Mouse (Mus musculus): ENCODE results near the gene Sept1.

Sept1 gene

DNA sequence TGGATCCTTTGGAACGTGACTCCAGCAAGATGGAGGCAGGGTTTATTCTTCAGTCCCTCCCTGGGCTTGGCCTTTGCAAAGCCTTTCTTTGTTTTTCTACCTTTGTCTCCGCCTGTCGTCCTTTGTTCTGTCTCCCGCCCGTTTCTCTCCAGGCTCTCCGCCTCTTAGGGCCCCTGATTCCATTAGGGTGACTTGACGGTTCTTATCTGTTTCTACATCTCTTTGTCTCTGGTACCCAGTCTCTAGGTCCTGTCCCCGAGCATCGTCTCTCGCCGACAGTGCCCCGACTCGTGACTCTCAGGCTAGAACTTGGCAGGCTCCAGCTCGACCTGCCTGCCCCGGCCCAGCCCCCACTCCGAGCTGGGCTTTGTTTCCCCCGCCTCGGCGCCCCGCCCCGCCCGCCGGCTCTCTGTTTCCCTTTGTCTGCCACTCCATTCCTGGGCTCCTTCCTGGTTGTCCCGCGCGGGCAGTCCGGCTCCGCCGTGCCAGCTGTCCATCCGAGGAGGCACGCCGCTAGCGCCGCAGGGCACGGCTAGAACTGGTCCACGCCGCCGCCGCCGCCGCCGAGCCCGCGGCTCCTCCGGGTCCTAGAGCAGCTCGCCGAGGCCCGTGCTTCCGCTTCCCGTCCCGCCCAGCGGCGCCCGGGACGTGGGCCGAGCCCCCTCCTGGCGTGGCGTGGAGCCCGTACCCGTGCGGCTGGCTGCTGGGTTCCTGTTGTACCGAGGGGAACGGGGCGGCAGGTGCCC is at the start of gene Sept1, which contains the start of gene Zfp553:
Gene Sept1 (minus strand): TSS at position 509 of the 746 bp plus-strand sequence.
Gene Zfp553 (plus strand): TSS at position 440 of the 746 bp plus-strand sequence.
- DNase-seq (ENCODE audit: low spot score in 2 of 2) = peak; percentile 81 to 82

DNA sequence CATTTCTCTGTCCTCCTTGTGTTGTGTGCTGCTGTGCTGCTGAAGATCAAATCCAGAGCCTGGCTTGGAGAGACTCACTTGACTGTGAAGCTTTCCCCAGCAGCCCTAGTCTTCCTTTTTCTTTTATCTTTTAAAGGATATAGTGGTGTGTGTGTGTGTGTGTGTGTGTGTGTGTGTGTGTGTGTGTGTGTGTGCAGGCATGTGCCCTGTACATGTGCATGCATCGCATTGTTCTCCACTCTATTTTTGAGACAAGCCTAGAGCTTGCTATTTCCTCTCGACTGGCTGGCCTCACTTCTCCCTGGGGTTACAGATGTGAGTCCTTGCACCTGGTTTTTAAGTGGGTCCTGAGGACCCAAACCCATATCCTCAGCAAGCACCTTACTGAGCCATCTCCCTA is 49.3 kb upstream of the Sept1 start:
- no peak for DNase-seq (ENCODE audit: low spot score in 2 of 2)

GRCm38 (mm10) chr7:127281114-127281513 is 48.2 kb upstream of the Sept1 start:
- DNase-seq (ENCODE audit: low spot score in 2 of 2) = no peak

- no peak for DNase-seq (ENCODE audit: low spot score in 2 of 2)
These were observed 47.2 kb upstream of the Sept1 start for GRCm38 (mm10) chr7:127280092-127280491.

- DNase-seq (ENCODE audit: low spot score in 2 of 2) = peak; percentile 58 to 68
These were observed 45.4 kb upstream of the Sept1 start for GRCm38 (mm10) chr7:127278311-127278710.

- DNase-seq (ENCODE audit: low spot score in 2 of 2) = no peak
These were observed 43.6 kb upstream of the Sept1 start for GRCm38 (mm10) chr7:127276519-127276961.

DNA sequence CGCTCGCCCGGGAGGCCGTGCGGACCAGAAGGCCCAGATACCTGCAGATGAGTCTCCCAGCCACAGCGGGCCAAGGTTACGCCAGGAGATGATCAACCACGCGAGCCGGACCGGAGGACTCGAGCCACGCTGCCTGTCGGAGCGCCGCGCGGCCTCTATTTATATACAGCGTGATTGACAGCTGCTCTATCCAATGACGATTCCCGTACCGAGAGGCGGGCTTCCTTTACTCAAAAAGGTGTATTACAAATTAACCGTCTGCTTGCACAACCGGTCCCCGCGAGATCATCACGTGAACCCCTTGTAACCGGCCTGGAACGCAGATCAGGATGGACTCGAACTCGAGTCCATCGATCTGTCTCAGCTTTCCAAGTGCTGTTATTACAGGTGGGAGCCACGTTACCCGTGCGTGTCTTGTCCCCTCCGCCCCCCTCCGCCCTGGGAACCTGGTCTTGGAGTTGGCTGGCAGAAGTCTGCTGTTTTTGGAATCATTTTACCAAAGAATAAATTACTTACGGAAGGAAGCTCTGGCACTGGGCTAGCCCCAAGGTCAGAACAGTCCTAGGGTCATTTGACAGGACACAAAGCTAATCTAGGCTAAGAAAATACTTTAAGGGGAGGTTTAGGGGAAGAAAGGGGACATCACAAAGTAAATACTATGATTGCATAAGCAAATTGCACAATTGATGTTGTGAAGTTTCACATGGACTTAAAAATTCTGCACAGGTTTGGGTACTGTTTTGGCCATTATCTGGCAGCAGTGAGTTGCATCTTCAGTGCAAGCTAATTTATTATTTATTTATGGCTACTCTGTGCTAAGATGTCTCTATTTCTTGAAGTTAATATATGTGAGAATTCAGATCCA is 41.2 kb upstream of the Sept1 start, which contains the start of gene Sephs2:
Gene Sephs2 (minus strand): TSS at position 131 of the 865 bp plus-strand sequence.
- DNase-seq (ENCODE audit: low spot score in 2 of 2) = peak; percentile 91 to 95

DNA sequence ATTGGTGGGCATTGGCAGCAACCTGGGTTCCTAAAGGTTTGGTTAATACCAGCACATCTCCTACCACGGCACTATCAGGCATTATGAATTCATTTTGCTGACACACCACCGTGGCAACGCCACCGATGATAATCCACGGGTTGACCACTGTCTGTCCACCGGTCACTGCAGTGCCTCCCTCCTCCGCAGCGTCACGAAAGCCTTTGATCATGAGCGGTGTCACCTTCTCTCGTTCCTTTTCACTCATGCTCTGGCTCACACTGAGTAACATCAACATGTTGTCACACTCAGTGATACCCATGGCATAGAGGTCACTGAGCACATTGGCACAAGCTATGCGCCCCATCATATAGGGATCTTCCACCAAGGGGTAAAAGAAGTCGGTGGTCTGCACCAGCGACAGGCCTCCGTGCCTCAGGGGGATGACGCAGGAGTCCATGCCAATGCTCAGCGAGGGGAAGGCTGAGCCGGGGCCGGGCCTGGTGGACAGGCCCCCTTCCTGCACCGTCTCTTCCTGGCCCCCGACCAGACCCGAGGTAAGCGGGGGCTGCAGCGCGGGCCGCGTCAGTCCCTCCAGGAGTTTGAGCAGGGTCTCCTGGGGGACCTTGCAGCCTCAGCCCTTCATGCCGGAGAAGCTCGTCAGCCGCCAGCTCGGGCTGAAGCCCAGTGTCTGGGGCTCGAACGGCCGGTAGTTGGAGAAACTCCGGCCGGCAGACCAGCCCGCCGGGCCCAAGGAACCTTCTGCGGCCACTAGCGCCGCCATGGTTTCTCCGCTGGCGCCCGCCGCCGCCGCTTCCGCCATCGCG is 40.4 kb upstream of the Sept1 start:
- no peak for DNase-seq (ENCODE audit: low spot score in 2 of 2)

DNA sequence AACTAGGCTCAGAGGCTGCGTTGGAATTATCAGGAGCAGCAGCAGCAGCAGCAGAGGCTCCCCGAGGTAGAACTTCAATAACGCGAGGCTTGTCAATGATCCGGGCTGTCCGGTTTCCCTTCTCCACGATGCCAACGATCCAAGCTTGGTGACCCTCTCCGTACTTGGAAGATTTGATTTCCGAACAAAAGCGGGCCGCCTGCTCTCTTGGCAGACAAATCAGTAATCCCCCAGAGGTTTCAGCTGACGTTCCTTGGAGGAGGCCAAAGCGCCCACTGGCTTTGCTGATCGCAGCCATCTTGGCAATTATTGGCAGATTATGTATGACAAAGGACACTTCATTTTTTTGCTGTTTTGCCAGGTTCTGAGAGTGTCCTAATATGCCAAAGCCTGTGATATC is 39.6 kb upstream of the Sept1 start:
- DNase-seq (ENCODE audit: low spot score in 2 of 2) = no peak

DNA sequence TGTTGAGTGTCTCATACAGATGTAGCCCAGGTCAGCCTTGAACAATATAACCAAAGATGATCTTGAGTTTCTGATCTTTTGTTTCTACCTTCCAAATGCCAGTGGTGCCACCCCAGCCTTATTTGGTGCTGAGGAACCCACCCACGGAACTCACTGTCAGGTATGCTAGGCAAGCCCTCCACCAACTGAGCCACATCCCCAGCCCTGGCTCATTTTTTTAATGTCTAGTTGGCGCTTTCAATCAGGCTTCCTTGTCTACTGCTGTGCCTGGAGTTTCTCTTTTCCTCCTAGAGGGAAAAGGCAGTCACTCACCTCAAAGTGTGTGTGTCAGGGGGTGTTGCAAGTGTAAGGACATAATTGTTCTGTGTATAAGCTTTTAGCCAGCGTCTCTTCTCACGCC is 38.2 kb upstream of the Sept1 start:
- no peak for DNase-seq (ENCODE audit: low spot score in 2 of 2)

GRCm38 (mm10) chr7:127270666-127271065 is 37.7 kb upstream of the Sept1 start:
- DNase-seq (ENCODE audit: low spot score in 2 of 2) = no peak

DNA sequence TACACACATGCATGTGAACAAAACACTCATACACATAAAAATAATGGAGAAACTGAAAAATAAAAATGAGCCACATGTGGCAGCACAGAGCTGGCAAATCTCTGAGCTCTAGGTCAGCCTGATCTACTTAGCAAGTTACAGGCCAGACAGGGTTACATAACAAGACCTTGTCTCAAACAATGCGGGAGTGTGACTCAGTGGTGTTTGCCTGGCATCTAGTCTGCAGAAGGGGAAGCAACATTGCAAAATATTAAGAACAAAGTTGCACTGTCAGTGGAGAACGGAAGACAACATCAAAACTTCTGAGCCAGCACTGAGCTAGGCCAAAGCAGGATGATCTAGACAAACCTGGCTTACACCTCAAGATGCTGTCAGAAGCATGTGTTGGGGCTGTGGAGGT is 37.3 kb upstream of the Sept1 start:
- no peak for DNase-seq (ENCODE audit: low spot score in 2 of 2)

DNA sequence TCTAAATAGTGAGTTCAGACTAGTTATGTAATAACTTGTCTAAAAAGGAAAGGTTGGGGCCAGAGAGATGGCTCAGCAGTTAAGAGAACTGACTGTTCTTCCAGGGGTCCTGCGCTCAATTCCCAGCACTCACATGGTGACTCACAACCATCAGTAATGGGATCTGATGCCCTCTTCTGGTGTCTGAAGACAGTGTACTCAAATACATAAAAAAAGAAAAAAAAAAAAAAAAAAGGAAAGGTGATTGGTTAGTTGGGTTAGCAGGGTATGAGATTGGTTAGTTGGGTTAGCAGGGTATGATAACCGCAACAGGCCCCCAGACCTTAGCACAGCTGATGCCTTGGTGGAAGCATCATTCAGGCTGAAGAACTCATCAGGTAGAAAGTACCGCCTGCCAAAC is 30.6 kb upstream of the Sept1 start:
- no peak for DNase-seq (ENCODE audit: low spot score in 2 of 2)

DNA sequence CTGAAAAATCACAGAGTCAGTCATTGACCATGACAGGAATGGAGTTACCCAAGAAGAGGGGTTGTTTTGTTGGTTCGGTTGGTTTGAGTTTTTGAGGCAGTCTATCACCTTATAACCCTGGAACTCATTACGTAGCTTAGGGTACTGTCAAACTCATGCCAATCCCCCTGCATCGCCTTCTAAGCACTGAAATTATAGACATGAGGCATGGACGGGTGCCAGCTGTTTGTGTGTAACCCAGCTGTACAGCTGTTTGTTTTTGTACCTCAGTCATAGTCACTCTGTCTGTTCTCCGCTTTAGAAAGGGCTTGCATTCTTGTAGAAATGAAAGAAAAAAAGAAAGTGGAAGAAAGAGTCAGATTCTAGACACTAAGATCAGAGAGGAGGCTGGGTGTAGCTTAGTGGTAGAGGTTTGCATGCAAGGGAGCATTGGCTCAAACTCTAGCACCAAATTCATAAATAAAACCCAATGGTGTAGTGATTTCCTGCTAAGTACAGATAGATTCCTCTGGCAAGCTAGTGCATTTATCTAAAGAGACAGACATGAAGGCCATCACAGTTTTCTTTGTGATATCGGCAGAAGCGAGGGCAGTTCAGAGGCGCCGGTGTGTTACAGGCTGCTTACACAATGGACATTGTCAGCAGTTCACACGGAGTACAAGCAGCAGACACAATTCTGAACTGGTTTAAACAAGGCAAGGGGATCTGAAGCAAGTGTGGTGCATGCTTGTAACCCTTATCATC is 29.5 kb upstream of the Sept1 start:
- DNase-seq (ENCODE audit: low spot score in 2 of 2) = no peak

DNA sequence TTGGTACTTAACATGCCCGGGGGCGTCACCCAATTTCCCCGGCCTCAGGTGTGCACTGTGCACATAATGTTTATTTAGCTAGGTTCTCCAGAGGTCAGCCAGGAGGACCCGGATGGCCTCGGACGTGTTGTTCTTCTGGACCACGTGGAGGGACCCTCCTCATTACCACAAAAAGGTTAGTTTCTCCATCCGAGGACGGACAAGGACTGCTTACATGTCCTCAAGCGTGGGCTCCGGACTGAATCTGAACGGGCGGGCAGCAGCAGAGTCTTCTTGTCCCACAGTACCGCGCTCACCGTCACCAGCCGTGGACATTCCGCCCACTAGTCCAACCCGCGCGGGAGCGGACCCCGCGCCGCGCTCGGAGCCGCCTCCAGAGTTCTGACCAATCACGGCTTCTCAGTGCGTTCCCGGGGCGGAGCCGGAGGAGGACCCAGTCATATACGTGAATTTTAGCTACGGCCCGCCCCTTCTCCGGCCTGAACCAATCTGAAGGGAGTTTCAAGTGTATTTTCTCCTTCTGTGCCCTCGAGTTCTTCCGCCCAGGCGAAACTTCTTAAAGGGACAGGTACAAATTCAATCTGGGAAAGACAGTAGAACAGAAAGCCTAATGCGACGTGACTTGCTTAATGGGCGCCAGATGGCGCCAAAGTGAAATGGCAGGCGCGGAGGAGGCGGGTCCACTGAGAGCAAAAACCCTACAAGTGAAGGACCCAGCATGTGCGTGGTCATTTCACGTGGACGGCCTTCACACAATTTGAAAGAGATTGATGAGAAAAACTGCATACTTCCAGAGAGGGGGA is 27.6 kb upstream of the Sept1 start, which contains the start of gene Dctpp1:
Gene Dctpp1 (minus strand): TSS at position 401 of the 803 bp plus-strand sequence.
- DNase-seq (ENCODE audit: low spot score in 2 of 2) = peak; percentile 97 to 99

DNA sequence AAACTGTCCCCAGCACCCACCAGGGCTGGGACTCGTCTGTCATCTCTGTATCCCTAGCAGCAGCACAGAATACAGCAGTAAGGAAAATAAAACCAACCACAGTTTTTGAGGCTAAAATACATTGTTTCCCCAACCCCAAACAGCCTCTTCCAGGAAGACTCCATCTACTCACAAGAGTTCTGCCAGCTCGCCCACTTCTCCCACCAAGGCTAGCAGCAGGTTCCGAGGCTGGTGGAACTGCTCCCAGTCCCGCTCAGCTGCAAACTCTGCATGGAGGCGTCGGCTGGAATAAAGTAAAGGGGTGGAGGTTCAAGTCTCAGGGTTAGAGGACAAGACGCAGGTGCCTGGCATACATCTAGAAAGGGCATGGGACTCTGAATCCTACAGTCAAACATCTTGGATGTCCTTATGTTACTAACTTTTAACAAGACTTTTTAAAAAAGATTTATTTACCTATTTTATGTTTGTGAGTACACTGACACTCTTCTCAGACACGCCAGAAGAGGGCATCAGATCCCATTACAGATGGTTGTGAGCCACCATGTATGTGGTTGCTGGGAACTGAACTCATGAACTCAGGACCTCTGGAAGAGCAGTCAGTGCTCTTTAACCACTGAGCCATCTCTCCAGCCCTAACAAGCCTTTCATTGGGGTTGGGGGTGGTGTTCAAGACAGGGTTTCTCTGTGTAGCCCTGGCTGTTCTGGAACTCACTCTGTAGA is 26.4 kb upstream of the Sept1 start:
- DNase-seq (ENCODE audit: low spot score in 2 of 2) = no peak

DNA sequence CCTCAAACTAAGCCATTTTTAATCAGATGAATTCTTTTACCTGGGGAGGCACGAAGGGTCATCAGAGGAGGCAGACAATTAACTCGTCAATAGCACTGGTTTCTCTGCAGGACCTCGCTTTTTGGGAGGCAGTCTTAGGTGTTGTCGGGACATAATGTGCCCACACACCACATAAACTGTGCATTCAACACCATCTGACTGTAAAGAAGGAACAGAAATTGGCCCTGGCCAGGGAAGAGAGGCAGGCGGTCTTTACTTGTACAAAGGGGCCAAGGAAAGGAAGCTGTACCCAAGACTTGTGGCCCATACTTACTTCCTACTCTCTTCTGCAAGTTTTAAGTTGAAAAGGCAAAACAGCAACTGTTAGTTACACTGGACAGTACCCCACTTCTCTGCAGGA is 23.6 kb upstream of the Sept1 start:
- DNase-seq (ENCODE audit: low spot score in 2 of 2) = no peak

GRCm38 (mm10) chr7:127255965-127256364 is 23.0 kb upstream of the Sept1 start:
- no peak for DNase-seq (ENCODE audit: low spot score in 2 of 2)

DNA sequence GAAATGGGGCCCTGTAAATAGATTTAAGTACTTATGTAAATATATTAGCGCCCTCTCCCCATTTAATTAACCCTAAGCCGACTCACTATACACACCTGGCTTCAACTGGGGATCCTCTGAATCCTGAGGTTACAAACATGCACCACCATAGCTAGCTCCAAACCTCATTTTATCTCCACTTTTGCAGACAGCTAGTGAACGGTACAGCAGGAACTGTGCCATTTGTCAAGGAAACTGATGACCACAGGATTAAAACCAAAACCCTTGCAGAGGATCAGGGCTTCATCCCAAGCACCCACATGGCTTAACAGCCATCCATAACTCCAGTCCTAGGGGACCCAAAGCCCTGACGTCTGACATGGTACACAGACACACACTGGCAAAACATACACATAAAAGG is 22.1 kb upstream of the Sept1 start:
- DNase-seq (ENCODE audit: low spot score in 2 of 2) = no peak

Measured in spleen, postnatal 36 days (tissue).